Mouse (Mus musculus): ENCODE measurements around the gene Ephx1.

DNA sequence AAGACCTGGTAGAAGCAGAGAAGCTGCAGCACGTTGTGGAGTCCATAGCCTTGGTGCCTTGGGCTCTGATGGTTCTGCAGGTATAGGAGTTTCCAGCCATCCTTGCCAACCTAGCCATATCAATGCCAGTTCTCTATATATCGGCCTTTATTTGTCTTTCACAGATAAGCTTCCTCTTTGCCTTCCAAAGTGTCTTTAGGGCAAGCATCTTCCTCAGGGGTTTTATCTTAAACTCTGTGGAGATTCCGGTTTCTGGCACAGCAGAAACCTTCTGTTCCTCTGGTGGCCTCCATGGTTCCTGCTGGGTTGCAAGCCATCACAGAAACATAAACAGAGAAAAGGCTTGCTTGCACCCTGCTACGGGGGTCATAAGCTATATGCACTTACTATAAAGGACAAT lies 32.2 kb upstream of the Ephx1 start:
- TF ChIP-seq POLR2A (IDR thresholded peaks at IDR 0.05; ENCODE audit: borderline replicate concordance, control insufficient read depth, low read depth, low read length) (no peak), CTCF (IDR thresholded peaks at IDR 0.05; ENCODE audit: control insufficient read depth, insufficient read depth, low read length) (no peak)

All from bone marrow, adult 2 months (tissue).